Comparison of ENCODE assay signal across 1 mouse cellular context in the genomic region with DNA sequence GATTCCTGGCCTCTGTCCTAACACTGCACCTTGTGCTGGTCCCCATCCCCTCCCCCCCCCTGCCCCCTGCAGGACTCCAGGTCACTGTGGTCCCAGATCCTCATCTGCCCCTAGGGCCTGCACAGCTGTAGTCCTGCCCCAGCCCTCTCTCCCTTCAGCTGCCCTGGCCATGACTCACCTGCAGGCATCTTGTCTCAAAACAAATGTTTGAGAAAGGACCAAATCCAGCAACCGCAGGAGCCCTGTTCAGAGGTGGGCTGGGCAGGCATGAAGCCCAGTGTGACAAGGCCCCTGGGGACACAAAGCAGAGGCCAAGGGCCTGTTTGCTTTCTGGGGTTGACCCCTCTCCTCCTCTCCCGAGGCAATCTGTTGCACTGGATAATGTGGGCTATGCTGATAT.
TF ChIP-seq lines count a peak whose summit lies in the region.

No protein-coding gene starts in this region.

TF ChIP-seq in C2C12, 6 proteins besides CTCF, POLR2A, EP300 and RAD21:
- TF ChIP-seq CEBPB (IDR thresholded peaks at IDR 0.05; ENCODE audit: low read depth) = no peak
- peak; percentile 67 for TF ChIP-seq MYOD1 (IDR thresholded peaks at IDR 0.05; ENCODE audit: control insufficient read depth, insufficient read length, low read depth)
